Mouse (Mus musculus) A20 (cell line): Measurements from ENCODE around the gene Hist1h4h.
"Not testable (repeated sequence)": the region's sequence is repeated elsewhere in the genome, so short reads cannot be mapped to it uniquely, and the experiment has no call there.

Experiments
- DNase-seq: peaks from one replicate; pipeline ENCODE4 v3.0.0-alpha.2; 2011; ENCODE audit warnings: low read depth, low spot score

Hist1h4h gene

GRCm38 (mm10) chr13:23534368-23535131 lies 3.7 kb downstream of the Hist1h4h start:
- DNase-seq: no peak

- peak; percentile 97 for DNase-seq
These were observed 4.6 kb downstream of the Hist1h4h start, which contains the start of gene Hist1h3g for GRCm38 (mm10) chr13:23535137-23536075. TSS of gene Hist1h3g (plus strand) at chr13:23535422.

GRCm38 (mm10) chr13:23536076-23536822 lies 5.4 kb downstream of the Hist1h4h start:
- DNase-seq: peak; percentile 52

- DNase-seq: peak; percentile 31
These were observed 6.3 kb downstream of the Hist1h4h start for GRCm38 (mm10) chr13:23537006-23537710.

GRCm38 (mm10) chr13:23538249-23538648 lies 7.4 kb downstream of the Hist1h4h start:
- peak; percentile 40 for DNase-seq

- DNase-seq: not testable (repeated sequence)
These were observed 9.0 kb downstream of the Hist1h4h start for GRCm38 (mm10) chr13:23539821-23540220.

- DNase-seq: peak; percentile 14
These were observed 10.6 kb downstream of the Hist1h4h start for GRCm38 (mm10) chr13:23541497-23541896.

GRCm38 (mm10) chr13:23542225-23542980 lies 11.6 kb downstream of the Hist1h4h start:
- DNase-seq: peak; percentile 63

GRCm38 (mm10) chr13:23542999-23543607 lies 12.3 kb downstream of the Hist1h4h start, which contains the start of gene Hist1h2bh:
TSS of gene Hist1h2bh (minus strand) at chr13:23543392.
- peak; percentile 95 for DNase-seq

- peak; percentile 95 for DNase-seq
These were observed 13.3 kb downstream of the Hist1h4h start, which contains the start of gene Hist1h3f for GRCm38 (mm10) chr13:23543965-23544786. TSS of gene Hist1h3f (plus strand) at chr13:23544052.

GRCm38 (mm10) chr13:23544787-23545120 lies 13.9 kb downstream of the Hist1h4h start:
- DNase-seq: peak; percentile 51

- peak; percentile 10 for DNase-seq
These were observed 15.8 kb downstream of the Hist1h4h start for GRCm38 (mm10) chr13:23546694-23547093.

- no peak for DNase-seq
These were observed 19.9 kb downstream of the Hist1h4h start for GRCm38 (mm10) chr13:23550761-23551145.

GRCm38 (mm10) chr13:23551146-23551834 lies 20.4 kb downstream of the Hist1h4h start, which contains the start of gene Hist1h4f:
TSS of gene Hist1h4f (minus strand) at chr13:23551648.
- peak; percentile 95 for DNase-seq

GRCm38 (mm10) chr13:23551931-23552914 lies 21.4 kb downstream of the Hist1h4h start:
- DNase-seq: peak; percentile 54

GRCm38 (mm10) chr13:23552962-23553361 lies 22.1 kb downstream of the Hist1h4h start, which contains the start of gene Hist1h1d:
TSS of gene Hist1h1d (plus strand) at chr13:23553262.
- no peak for DNase-seq

GRCm38 (mm10) chr13:23554393-23554792 lies 23.5 kb downstream of the Hist1h4h start:
- DNase-seq: no peak
